Mouse (Mus musculus) heart, adult 2 months (tissue): ENCODE results near the gene Stc2.

Experiments
- CTCF ChIP-seq: fragments of 200-600 bp; IDR thresholded peaks from 2 replicates; pipeline ENCODE4 v1.8.1; 2022; ENCODE audit warnings: antibody characterized with exemption, mild to moderate bottlenecking, moderate library complexity
- EP300 ChIP-seq: fragments of 200-500 bp; IDR thresholded peaks from 2 replicates; pipeline ENCODE4 v1.6.1; 2011; ENCODE audit warnings: low read depth, low read length, control low read depth; ENCODE audit not compliant: insufficient read depth
- POLR2A ChIP-seq: fragments of 200-500 bp; IDR thresholded peaks from 2 replicates; pipeline ENCODE4 v1.6.1; 2011; ENCODE audit warnings: mild to moderate bottlenecking, low read depth, low read length, control low read depth; ENCODE audit not compliant: insufficient read depth

GRCm38 (mm10) chr11:31362856-31363255, 7.0 kb downstream of the Stc2 start:
- TF ChIP-seq CTCF, result no peak
- no peak for TF ChIP-seq EP300
- TF ChIP-seq POLR2A, result no peak
